Mouse (Mus musculus) G1E-ER4 (cell line): ENCODE data around the gene Foxo6. TPM values are rescaled to one million over a fixed set of nuclear protein-coding genes. Genes with fewer than 3 reads are reported as not detected.

Experiments
- GATA1 ChIP-seq: IDR thresholded peaks from one replicate; pipeline ENCODE4 v1.8.0; 2012; ENCODE audit warnings: low read length, inconsistent platforms
- polyA plus RNA-seq: library from polyadenylated mRNA; stranded (reverse); fragments of >175 nt; gene quantifications from 2 replicates; pipeline ENCODE4 v1.2.3, GENCODE M21; 2012

Foxo6 gene
- not detected in 2 replicates for polyA plus RNA-seq

GRCm38 (mm10) chr4:120287290-120288111, at the start of gene Foxo6:
Gene Foxo6, minus strand, starts transcription at chr4:120287349.
- no peak for TF ChIP-seq GATA1

GRCm38 (mm10) chr4:120334316-120334715, 47.2 kb upstream of the Foxo6 start:
- no peak for TF ChIP-seq GATA1

- no peak for TF ChIP-seq GATA1
Measured at GRCm38 (mm10) chr4:120332934-120333421, 45.8 kb upstream of the Foxo6 start.

GRCm38 (mm10) chr4:120332405-120332933, 45.3 kb upstream of the Foxo6 start:
- no peak for TF ChIP-seq GATA1

- no peak for TF ChIP-seq GATA1
Measured at GRCm38 (mm10) chr4:120331992-120332391, 44.8 kb upstream of the Foxo6 start.

GRCm38 (mm10) chr4:120331541-120331940, 44.4 kb upstream of the Foxo6 start:
- TF ChIP-seq GATA1: no peak

GRCm38 (mm10) chr4:120325748-120326147, 38.6 kb upstream of the Foxo6 start:
- no peak for TF ChIP-seq GATA1

GRCm38 (mm10) chr4:120325051-120325450, 37.9 kb upstream of the Foxo6 start:
- TF ChIP-seq GATA1: no peak

- no peak for TF ChIP-seq GATA1
Measured at GRCm38 (mm10) chr4:120323858-120324257, 36.7 kb upstream of the Foxo6 start.

GRCm38 (mm10) chr4:120323198-120323597, 36.0 kb upstream of the Foxo6 start:
- TF ChIP-seq GATA1: no peak

- no peak for TF ChIP-seq GATA1
Measured at GRCm38 (mm10) chr4:120317541-120317940, 30.4 kb upstream of the Foxo6 start.

- TF ChIP-seq GATA1: no peak
Measured at GRCm38 (mm10) chr4:120316716-120317115, 29.6 kb upstream of the Foxo6 start.

- TF ChIP-seq GATA1: no peak
Measured at GRCm38 (mm10) chr4:120314571-120314970, 27.4 kb upstream of the Foxo6 start.

GRCm38 (mm10) chr4:120313309-120313708, 26.2 kb upstream of the Foxo6 start:
- no peak for TF ChIP-seq GATA1

GRCm38 (mm10) chr4:120304580-120304979, 17.4 kb upstream of the Foxo6 start:
- no peak for TF ChIP-seq GATA1

GRCm38 (mm10) chr4:120299287-120299686, 12.1 kb upstream of the Foxo6 start:
- no peak for TF ChIP-seq GATA1
